Mouse (Mus musculus): ENCODE measurements around the gene Cwc15. TPM values are rescaled to one million over a fixed set of nuclear protein-coding genes. Genes with fewer than 3 reads are reported as not detected.

The Cwc15 gene
- 209 TPM for polyA plus RNA-seq (2017; shearing (Covaris generic))

GRCm38 (mm10) chr9:14500023-14500915 is at the start of gene Cwc15, which contains the start of gene Kdm4d:
Cwc15 (plus strand) TSS chr9:14500617.
Kdm4d (minus strand) TSS chr9:14500482.

Other genes starting within 250 kb of the Cwc15 start
- gene Sesn3, start 225.6 kb upstream of the Cwc15 start, polyA plus RNA-seq (2017; shearing (Covaris generic)): 36.6 TPM
- gene Endod1, start 119.1 kb upstream of the Cwc15 start, polyA plus RNA-seq (2017; shearing (Covaris generic)): 21.8 TPM
- gene Kdm4d, start 135 bp upstream of the Cwc15 start, polyA plus RNA-seq (2017; shearing (Covaris generic)): 3.8 TPM
- gene Amotl1, start 144.4 kb downstream of the Cwc15 start, polyA plus RNA-seq (2017; shearing (Covaris generic)): 0.10 TPM
- gene Piwil4, start 240.1 kb downstream of the Cwc15 start, polyA plus RNA-seq (2017; shearing (Covaris generic)): not detected